Mouse (Mus musculus): ENCODE measurements around the gene Nubpl. TPM values are rescaled to one million over a fixed set of nuclear protein-coding genes. Genes with fewer than 3 reads are reported as not detected.
"Not testable (repeated sequence)": the region's sequence is repeated elsewhere in the genome, so short reads cannot be mapped to it uniquely, and the experiment has no call there.

Nubpl gene
- polyA plus RNA-seq, 1 experiment: 0.89 TPM

DNA sequence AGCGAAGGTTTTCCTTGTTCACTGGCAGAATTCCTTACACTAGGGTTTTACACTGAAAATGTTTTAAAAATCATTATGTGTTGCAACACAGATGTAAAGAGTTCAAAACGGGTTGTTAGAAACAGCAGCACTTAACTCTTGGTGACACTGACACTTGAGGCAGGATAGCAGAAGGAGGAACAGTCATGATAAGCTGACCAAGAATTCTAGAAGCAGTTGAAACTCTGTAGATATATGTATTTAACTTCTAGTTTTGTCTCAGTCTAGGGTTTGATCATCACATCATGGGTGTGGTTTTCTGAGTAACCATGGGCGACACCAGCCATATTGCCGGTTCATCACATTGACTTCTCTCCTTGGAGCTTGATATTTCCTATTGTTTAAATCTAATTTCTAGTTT is 127.4 kb downstream of the Nubpl start:
- TF ChIP-seq POLR2A (IDR thresholded peaks at IDR 0.05; ENCODE audit: control insufficient read depth, extremely low read depth, insufficient read depth, low read length, poor library complexity) (no peak), CTCF (IDR thresholded peaks at IDR 0.05; ENCODE audit: borderline replicate concordance, control insufficient read depth, extremely low read depth, insufficient read depth, low read length, poor library complexity) (no peak)
- WGBS: 93% methylated on average over 4 of the region's 4 CpGs
- Histone ChIP-seq H3K36me3 (ENCODE audit: control insufficient read depth, insufficient read depth, low read length) (no peaks in the 10 kb centered on the region), H3K27me3 (ENCODE audit: control insufficient read depth, insufficient read depth, low read length) (no peaks in the 10 kb centered on the region), H3K4me1 (replicated peaks; ENCODE audit: control insufficient read depth, insufficient read depth, low read length) (no peaks in the 10 kb centered on the region), H3K27ac (ENCODE audit: control insufficient read depth, insufficient read depth, low read length) (no peak overlapping the region), H3K4me3 (ENCODE audit: control insufficient read depth, insufficient read depth, low read length) (no peak overlapping the region)
- DNase-seq: no peak

DNA sequence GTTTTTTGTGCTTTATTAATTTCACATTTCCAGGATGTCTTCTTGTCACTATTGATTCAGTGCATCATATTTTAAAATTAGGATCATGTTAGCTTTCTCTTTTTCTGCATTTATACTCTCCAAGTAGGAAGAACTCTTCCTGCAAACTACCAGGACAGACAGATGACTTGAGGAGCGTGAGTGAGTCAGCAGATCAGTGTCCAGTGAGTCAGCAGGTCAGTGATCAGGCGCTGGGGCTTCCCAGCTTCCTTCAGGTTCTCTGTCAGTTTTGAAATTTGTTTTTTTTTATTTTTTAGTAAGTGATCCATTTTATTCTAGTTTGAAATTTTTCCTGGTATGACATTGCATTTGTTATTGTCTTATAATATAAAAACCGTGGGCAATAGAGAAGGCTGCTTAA is 131.2 kb downstream of the Nubpl start:
- WGBS: 91% methylated on average over 3 of the region's 3 CpGs
- no peak for DNase-seq
- H3K36me3 ChIP-seq (ENCODE audit: control insufficient read depth, insufficient read depth, low read length): no peaks in the 10 kb centered on the region
- no peaks in the 10 kb centered on the region for H3K4me1 ChIP-seq (replicated peaks; ENCODE audit: control insufficient read depth, insufficient read depth, low read length)
- H3K4me3 ChIP-seq (ENCODE audit: control insufficient read depth, insufficient read depth, low read length): no peak overlapping the region
- no peak for TF ChIP-seq CTCF (IDR thresholded peaks at IDR 0.05; ENCODE audit: borderline replicate concordance, control insufficient read depth, extremely low read depth, insufficient read depth, low read length, poor library complexity)
- TF ChIP-seq POLR2A (IDR thresholded peaks at IDR 0.05; ENCODE audit: control insufficient read depth, extremely low read depth, insufficient read depth, low read length, poor library complexity): no peak
- no peaks in the 10 kb centered on the region for H3K27me3 ChIP-seq (ENCODE audit: control insufficient read depth, insufficient read depth, low read length)
- H3K27ac ChIP-seq (ENCODE audit: control insufficient read depth, insufficient read depth, low read length): no peak overlapping the region

DNA sequence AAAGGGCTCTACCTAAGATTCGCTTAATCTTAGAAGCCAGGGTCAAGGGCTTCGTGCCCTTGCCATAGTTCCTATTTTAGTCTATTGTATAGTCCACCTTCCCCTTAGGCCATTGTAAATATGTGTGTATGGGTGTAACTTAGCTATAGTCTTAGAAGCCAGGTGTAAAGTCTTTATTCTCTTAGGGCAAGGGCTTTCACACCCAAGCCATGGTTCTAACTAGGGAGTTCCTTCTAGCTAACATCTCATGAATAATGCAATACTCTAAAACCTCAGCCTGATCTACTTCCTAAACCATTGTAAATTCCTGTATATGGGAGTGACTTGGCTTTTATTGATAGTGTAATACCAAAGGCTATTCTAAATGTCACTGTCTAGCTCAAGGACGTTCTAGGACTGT is 134.4 kb downstream of the Nubpl start:
- not testable (repeated sequence) for H3K4me1 ChIP-seq (replicated peaks; ENCODE audit: control insufficient read depth, insufficient read depth, low read length); H3K36me3 ChIP-seq (ENCODE audit: control insufficient read depth, insufficient read depth, low read length); H3K27ac ChIP-seq (ENCODE audit: control insufficient read depth, insufficient read depth, low read length); DNase-seq; H3K27me3 ChIP-seq (ENCODE audit: control insufficient read depth, insufficient read depth, low read length); H3K4me3 ChIP-seq (ENCODE audit: control insufficient read depth, insufficient read depth, low read length)
- WGBS: 95% methylated on average over 3 of the region's 3 CpGs

DNA sequence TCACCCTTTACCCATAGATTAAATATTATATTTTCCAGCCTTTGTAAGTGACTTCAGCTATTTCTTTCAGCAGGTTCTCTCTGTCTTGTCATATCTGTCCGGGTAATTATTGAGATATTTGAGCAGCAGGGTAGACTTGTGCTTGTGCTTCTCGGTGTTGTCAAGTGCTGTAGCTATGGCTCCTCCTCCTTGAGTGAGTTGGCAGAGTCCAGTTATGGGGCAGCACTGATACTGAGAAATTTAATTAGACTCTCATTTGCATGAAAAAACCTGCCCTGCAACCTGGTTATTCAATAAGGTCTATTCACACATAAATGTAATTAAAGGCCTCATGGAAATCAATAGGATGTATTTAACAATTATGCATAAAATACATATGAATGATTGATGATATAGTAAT is 145.2 kb downstream of the Nubpl start:
- no peaks in the 10 kb centered on the region for H3K36me3 ChIP-seq (ENCODE audit: control insufficient read depth, insufficient read depth, low read length)
- no peaks in the 10 kb centered on the region for H3K27me3 ChIP-seq (ENCODE audit: control insufficient read depth, insufficient read depth, low read length)
- no peak for TF ChIP-seq POLR2A (IDR thresholded peaks at IDR 0.05; ENCODE audit: control insufficient read depth, extremely low read depth, insufficient read depth, low read length, poor library complexity)
- TF ChIP-seq CTCF (IDR thresholded peaks at IDR 0.05; ENCODE audit: borderline replicate concordance, control insufficient read depth, extremely low read depth, insufficient read depth, low read length, poor library complexity): no peak
- 96% methylated on average over 2 of the region's 2 CpGs for WGBS
- no peak overlapping the region for H3K4me3 ChIP-seq (ENCODE audit: control insufficient read depth, insufficient read depth, low read length)
- H3K4me1 ChIP-seq (replicated peaks; ENCODE audit: control insufficient read depth, insufficient read depth, low read length): peaks cover 3% of the 10 kb centered on the region; the same call in 1 of the 2 replicates
- DNase-seq: no peak
- H3K27ac ChIP-seq (ENCODE audit: control insufficient read depth, insufficient read depth, low read length): no peak overlapping the region

DNA sequence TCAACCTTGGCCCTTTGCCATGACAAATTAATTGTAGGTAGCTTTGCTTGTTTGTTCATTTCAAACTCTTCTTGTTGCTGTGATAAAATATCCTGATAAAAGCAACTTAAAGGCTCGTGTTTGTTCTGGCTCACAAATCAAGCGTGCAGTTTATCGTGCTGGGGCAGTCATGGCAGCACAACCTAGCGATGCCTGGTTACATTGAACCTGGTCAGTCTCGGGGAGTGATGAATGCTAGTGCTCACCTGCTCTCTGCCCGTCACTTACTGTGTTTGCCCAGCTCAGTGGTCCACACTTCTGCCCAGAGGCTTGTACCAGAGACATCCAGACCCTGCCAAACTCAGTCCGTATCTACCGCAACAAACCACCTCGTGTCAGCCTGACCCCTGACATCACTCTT is 149.9 kb downstream of the Nubpl start:
- WGBS: 97% methylated on average over 9 of the region's 9 CpGs
- peaks cover 3% of the 10 kb centered on the region; the same call in 1 of the 2 replicates for H3K4me1 ChIP-seq (replicated peaks; ENCODE audit: control insufficient read depth, insufficient read depth, low read length)
- no peaks in the 10 kb centered on the region for H3K36me3 ChIP-seq (ENCODE audit: control insufficient read depth, insufficient read depth, low read length)
- H3K27me3 ChIP-seq (ENCODE audit: control insufficient read depth, insufficient read depth, low read length): no peaks in the 10 kb centered on the region
- no peak overlapping the region for H3K4me3 ChIP-seq (ENCODE audit: control insufficient read depth, insufficient read depth, low read length)
- DNase-seq: no peak
- TF ChIP-seq POLR2A (IDR thresholded peaks at IDR 0.05; ENCODE audit: control insufficient read depth, extremely low read depth, insufficient read depth, low read length, poor library complexity): no peak
- TF ChIP-seq CTCF (IDR thresholded peaks at IDR 0.05; ENCODE audit: borderline replicate concordance, control insufficient read depth, extremely low read depth, insufficient read depth, low read length, poor library complexity): no peak
- no peak overlapping the region for H3K27ac ChIP-seq (ENCODE audit: control insufficient read depth, insufficient read depth, low read length)

DNA sequence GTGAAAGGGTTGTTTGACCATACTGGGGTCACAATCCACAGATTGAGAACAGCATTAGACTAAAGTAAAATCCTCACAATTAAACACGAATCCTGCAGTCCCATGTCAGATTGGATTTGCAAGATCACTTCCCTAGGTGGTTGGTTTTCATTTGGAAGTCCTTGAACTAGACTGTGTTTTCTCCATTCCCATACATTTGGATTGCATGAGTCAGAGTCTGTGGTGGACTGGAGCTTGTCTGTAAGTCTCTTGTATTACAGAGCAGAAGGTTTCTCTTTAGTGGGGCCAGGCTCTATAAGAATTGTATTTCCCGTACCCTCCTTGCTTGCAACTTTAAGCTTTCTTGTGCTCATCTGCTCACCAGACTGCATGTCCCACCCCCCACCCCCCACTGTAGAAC is 151.0 kb downstream of the Nubpl start:
- Histone ChIP-seq H3K4me1 (replicated peaks; ENCODE audit: control insufficient read depth, insufficient read depth, low read length) (peaks cover 3% of the 10 kb centered on the region; the same call in 1 of the 2 replicates), H3K27me3 (ENCODE audit: control insufficient read depth, insufficient read depth, low read length) (no peaks in the 10 kb centered on the region), H3K4me3 (ENCODE audit: control insufficient read depth, insufficient read depth, low read length) (no peak overlapping the region), H3K27ac (ENCODE audit: control insufficient read depth, insufficient read depth, low read length) (no peak overlapping the region), H3K36me3 (ENCODE audit: control insufficient read depth, insufficient read depth, low read length) (no peaks in the 10 kb centered on the region)
- 92% methylated on average over 2 of the region's 2 CpGs for WGBS
- TF ChIP-seq POLR2A (IDR thresholded peaks at IDR 0.05; ENCODE audit: control insufficient read depth, extremely low read depth, insufficient read depth, low read length, poor library complexity): no peak
- TF ChIP-seq CTCF (IDR thresholded peaks at IDR 0.05; ENCODE audit: borderline replicate concordance, control insufficient read depth, extremely low read depth, insufficient read depth, low read length, poor library complexity): no peak
- no peak for DNase-seq

DNA sequence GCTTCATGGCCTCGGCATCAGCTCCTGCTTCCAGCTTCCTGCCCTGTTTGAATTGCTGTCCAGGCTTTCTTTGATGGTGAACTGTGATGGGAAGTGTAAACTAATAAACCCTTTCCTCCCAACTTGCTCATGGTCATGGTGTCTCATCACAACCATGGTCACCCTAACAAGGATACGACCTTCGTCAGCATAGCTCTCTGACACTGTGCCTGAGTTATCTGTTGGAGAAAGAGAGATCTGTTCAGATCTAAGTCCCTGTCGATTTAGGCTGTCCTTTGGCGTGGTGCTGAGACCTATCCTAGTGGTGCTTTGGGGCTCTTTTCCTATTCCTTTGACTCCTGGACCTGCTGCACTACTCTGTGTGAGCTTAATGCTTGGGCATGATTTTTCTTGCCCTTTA is 156.6 kb downstream of the Nubpl start:
- WGBS: 92% methylated on average over 5 of the region's 5 CpGs
- H3K27ac ChIP-seq (ENCODE audit: control insufficient read depth, insufficient read depth, low read length): no peak overlapping the region
- no peak for DNase-seq
- no peaks in the 10 kb centered on the region for H3K4me1 ChIP-seq (replicated peaks; ENCODE audit: control insufficient read depth, insufficient read depth, low read length)
- no peaks in the 10 kb centered on the region for H3K27me3 ChIP-seq (ENCODE audit: control insufficient read depth, insufficient read depth, low read length)
- no peak overlapping the region for H3K4me3 ChIP-seq (ENCODE audit: control insufficient read depth, insufficient read depth, low read length)
- TF ChIP-seq CTCF (IDR thresholded peaks at IDR 0.05; ENCODE audit: borderline replicate concordance, control insufficient read depth, extremely low read depth, insufficient read depth, low read length, poor library complexity) (no peak), POLR2A (IDR thresholded peaks at IDR 0.05; ENCODE audit: control insufficient read depth, extremely low read depth, insufficient read depth, low read length, poor library complexity) (no peak)
- H3K36me3 ChIP-seq (ENCODE audit: control insufficient read depth, insufficient read depth, low read length): no peaks in the 10 kb centered on the region

All from thymus, adult 2 months (tissue).